Mouse (Mus musculus): Measurements from ENCODE around the gene Lmo7. TPM values are rescaled to one million over a fixed set of nuclear protein-coding genes. Genes with fewer than 3 reads are reported as not detected.
A peak's percentile ranks its signal among the peaks of the same experiment; 100 is the strongest.

The Lmo7 gene
- 1.7 and 1.8 TPM in 2 replicates for polyA plus RNA-seq (2016; fragmentation: Nextera tagmentation; extraction: Ambion mirVana)

DNA sequence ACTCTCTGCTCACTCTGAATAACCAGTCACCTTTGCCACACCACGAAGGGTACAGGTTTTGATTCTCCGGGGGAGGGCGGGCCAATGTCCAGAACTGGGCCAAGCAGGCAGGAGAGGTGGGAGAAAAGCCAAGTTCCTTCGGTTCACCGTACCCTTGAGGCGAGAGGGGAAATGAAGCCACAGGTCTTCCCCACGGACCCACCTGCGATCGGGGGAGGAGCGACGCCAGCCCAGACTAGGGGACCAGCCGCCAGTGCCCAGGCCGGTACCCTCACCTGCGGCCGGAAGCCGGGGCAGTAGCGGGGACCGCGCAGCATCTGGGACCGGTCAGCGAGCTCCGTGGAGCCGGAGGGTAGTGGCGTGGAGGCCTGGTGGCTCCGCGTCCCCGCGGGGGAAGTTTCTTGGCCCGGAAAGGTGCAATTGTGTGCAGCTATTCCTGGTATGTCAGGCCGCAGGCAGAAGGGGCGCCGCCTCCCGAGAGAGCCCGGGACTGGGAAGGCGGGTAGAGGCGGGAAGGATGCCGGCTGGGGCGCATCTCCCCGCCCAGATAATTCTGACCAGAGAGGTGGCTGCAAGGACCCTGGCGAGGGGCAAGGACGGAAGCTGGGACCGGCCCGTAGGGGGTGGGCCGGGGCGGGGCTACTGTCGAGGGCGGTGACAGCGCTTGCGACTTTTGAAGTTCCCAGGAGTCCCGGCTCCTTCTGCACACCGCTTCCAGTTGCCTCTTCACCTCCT is at the start of gene Lmo7, which contains the start of gene Gm9922:
Gene Lmo7 (plus strand): TSS at position 721 of the 735 bp plus-strand sequence.
Gene Gm9922 (minus strand): TSS at position 578 of the 735 bp plus-strand sequence.
- no peaks in the 10 kb centered on the region for H3K36me3 ChIP-seq
- no peaks in the 10 kb centered on the region for H3K9me3 ChIP-seq (replicated peaks)
- H3K27ac ChIP-seq (replicated peaks) = peak within 1 kb of the TSS; percentile 60; the same call in 1 of the 2 replicates
- H3K27me3 ChIP-seq (ENCODE audit: low read depth, poor library complexity, severe bottlenecking) = peaks cover 53% of the 10 kb centered on the region
- WGBS = under 1% methylated on average over 51 of the region's 51 CpGs
- peaks cover 20% of the 10 kb centered on the region for H3K4me1 ChIP-seq
- DNase-seq (ENCODE audit: low spot score) = peak; percentile 70
- peak within 1 kb of the TSS; percentile 74 for H3K4me3 ChIP-seq

DNA sequence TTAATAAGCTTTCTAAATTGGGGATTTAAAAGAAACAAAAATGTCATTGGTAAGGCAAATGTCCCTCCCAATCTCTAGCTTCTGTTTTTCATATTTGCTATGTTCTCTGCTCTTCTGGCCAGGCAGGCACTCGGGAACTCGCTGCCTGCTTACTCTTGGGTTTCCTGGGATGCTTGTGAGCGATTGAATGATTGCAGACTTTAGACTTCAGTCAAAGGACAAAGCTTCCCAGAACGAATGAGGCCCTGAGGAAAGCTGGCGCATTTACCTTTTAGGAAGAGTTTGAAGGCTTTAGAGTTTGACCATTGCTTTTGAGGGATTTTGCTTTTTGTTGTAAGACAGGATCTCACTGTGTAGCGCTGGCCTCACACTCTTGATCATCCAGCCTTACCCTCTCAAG is 42.1 kb upstream of the Lmo7 start:
- H3K36me3 ChIP-seq = peaks cover 16% of the 10 kb centered on the region; the same call in 1 of the 2 replicates
- WGBS = 88% methylated on average over 6 of the region's 6 CpGs
- no peak for DNase-seq (ENCODE audit: low spot score)
- no peaks in the 10 kb centered on the region for H3K4me1 ChIP-seq
- no peak overlapping the region for H3K27ac ChIP-seq (replicated peaks)
- no peaks in the 10 kb centered on the region for H3K27me3 ChIP-seq (ENCODE audit: low read depth, poor library complexity, severe bottlenecking)
- H3K9me3 ChIP-seq (replicated peaks) = no peaks in the 10 kb centered on the region
- H3K4me3 ChIP-seq = no peak overlapping the region

DNA sequence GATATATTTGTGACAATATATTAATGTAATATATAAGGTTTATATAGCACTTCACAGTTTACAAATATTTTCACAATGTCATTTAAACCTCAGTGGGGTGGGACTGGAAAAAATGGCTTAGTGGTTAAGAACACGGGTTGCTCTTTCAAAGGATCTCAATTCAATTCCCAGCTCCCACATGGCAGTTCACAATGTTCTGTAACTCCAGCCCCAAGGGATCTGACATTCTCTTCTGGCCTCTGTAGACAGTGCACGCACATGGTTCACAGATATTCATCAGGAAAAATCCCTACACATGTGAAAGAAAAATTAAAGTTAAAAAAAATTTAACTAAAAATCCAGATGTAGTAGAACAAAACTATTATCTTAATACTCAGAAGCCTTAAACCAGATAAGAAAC is 41.4 kb upstream of the Lmo7 start:
- DNase-seq (ENCODE audit: low spot score) = no peak
- WGBS = 86% methylated on average over 2 of the region's 2 CpGs

DNA sequence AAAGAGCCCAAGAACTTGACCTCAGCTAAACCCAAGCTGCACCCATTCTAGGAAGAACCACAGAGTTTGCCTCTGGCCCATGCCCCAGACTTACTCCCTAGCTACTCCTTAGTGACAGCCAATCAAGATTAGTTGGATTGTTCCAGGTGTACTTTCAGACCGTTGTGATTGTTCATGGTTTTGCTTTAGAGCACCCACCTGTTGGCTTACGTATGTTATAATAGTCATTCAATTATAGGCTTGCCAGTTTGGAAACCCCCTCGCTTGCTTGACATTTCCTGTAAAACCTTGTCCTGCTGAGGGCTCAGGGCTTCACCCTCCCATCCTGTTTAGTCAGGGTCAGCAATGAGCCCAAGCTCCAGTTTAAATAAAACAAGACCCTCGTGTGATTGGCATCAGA is 25.3 kb upstream of the Lmo7 start:
- no peak for DNase-seq (ENCODE audit: low spot score)
- Histone ChIP-seq H3K36me3 (no peaks in the 10 kb centered on the region), H3K9me3 (replicated peaks) (no peaks in the 10 kb centered on the region), H3K27ac (replicated peaks) (no peak overlapping the region), H3K4me1 (no peaks in the 10 kb centered on the region), H3K4me3 (no peak overlapping the region), H3K27me3 (ENCODE audit: low read depth, poor library complexity, severe bottlenecking) (no peaks in the 10 kb centered on the region)
- 84% methylated on average over 4 of the region's 4 CpGs for WGBS

More for the DNA sequence above, 41.4 kb upstream of the Lmo7 start:
- Histone ChIP-seq H3K4me3 (no peak overlapping the region), H3K9me3 (replicated peaks) (no peaks in the 10 kb centered on the region), H3K4me1 (no peaks in the 10 kb centered on the region), H3K36me3 (peaks cover 16% of the 10 kb centered on the region; the same call in 1 of the 2 replicates), H3K27ac (replicated peaks) (no peak overlapping the region), H3K27me3 (ENCODE audit: low read depth, poor library complexity, severe bottlenecking) (no peaks in the 10 kb centered on the region)

DNA sequence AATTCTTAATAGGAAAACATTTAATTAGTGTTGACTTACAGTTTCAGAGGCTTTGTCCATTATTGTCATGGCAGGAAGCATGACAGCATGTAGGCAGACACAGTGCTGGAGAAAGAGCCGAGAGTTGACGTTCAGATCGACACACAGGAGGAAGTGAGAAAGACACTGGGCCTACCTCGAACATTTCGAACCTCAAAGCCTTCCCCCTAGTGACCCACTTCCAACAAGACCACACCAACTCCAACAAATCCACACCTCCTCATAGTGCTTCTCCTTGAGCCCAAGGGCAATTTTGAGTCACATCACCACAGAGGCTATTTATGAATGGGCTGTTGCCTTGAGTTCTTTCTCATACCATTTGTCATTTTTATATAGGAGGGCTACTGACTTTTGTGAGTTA is 22.7 kb upstream of the Lmo7 start:
- H3K36me3 ChIP-seq = no peaks in the 10 kb centered on the region
- no peaks in the 10 kb centered on the region for H3K4me1 ChIP-seq
- DNase-seq (ENCODE audit: low spot score) = no peak
- no peak overlapping the region for H3K4me3 ChIP-seq
- H3K27me3 ChIP-seq (ENCODE audit: low read depth, poor library complexity, severe bottlenecking) = no peaks in the 10 kb centered on the region
- H3K27ac ChIP-seq (replicated peaks) = no peak overlapping the region
- no peaks in the 10 kb centered on the region for H3K9me3 ChIP-seq (replicated peaks)
- 96% methylated on average over 5 of the region's 5 CpGs for WGBS

- H3K9me3 ChIP-seq (replicated peaks) = no peaks in the 10 kb centered on the region
- no peak overlapping the region for H3K27ac ChIP-seq (replicated peaks)
- 53% methylated on average over 2 of the region's 2 CpGs for WGBS
- peaks cover 3% of the 10 kb centered on the region; the same call in 1 of the 2 replicates for H3K4me1 ChIP-seq
- H3K4me3 ChIP-seq = no peak overlapping the region
- H3K36me3 ChIP-seq = no peaks in the 10 kb centered on the region
- H3K27me3 ChIP-seq (ENCODE audit: low read depth, poor library complexity, severe bottlenecking) = no peaks in the 10 kb centered on the region
- DNase-seq (ENCODE audit: low spot score) = no peak
Observed at GRCm38 (mm10) chr14:101714414-101714813, 15.3 kb upstream of the Lmo7 start.

GRCm38 (mm10) chr14:101729972-101730692 is 375 bp downstream of the Lmo7 start:
- under 1% methylated on average over 28 of the region's 28 CpGs for WGBS
- Histone ChIP-seq H3K27me3 (ENCODE audit: low read depth, poor library complexity, severe bottlenecking) (peaks cover 53% of the 10 kb centered on the region), H3K4me1 (peaks cover 20% of the 10 kb centered on the region), H3K9me3 (replicated peaks) (no peaks in the 10 kb centered on the region), H3K36me3 (no peaks in the 10 kb centered on the region), H3K4me3 (peak overlapping the region; percentile 74), H3K27ac (replicated peaks) (peak overlapping the region; percentile 60; the same call in 1 of the 2 replicates)
- no peak for DNase-seq (ENCODE audit: low spot score)

DNA sequence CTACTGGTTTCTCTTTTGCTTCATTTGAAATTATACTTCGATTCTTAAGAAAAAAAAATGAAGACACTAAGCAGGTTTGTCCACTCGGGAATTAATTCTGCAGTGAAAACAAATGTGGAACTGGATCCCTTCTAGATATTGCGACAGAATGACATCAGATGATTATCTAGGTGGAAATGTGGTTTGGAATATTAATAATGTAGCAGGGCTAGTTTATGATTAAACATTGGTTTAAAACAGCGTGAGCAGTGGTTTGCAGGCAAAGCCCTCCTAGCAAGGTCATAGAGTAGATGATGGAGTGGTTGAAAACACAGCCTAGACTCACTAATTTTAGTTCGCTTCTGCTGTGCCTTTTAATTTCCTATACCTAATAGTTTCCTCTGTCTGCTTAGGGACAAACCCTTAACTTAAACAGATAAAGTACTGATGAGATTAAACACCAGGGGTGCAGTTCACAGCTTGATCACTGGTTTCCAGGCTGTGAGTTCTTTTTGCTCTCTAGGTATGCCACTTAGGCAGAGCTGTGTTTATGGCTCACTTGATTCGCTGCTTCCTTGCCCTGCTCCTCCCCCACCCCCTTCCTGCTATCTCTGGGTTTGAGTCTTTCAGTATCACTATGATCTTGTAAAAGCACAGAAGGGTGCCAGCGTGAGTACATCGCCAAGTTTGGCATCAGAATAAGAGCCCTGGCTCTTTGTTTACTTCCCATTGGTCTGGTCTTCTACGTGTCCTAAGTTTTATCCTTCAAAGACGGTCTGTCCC is 4.0 kb downstream of the Lmo7 start:
- no peak for DNase-seq (ENCODE audit: low spot score)
- Histone ChIP-seq H3K36me3 (no peaks in the 10 kb centered on the region), H3K9me3 (replicated peaks) (no peaks in the 10 kb centered on the region), H3K4me1 (peaks cover 20% of the 10 kb centered on the region), H3K27me3 (ENCODE audit: low read depth, poor library complexity, severe bottlenecking) (peaks cover 39% of the 10 kb centered on the region), H3K4me3 (no peak overlapping the region), H3K27ac (replicated peaks) (no peak overlapping the region)
- WGBS = 29% methylated on average over 10 of the region's 10 CpGs

- H3K27ac ChIP-seq (replicated peaks) = no peak overlapping the region
- H3K9me3 ChIP-seq (replicated peaks) = no peaks in the 10 kb centered on the region
- H3K27me3 ChIP-seq (ENCODE audit: low read depth, poor library complexity, severe bottlenecking) = 0 out of 2 replicates have a peak, but pooled peaks cover 4% of the 10 kb centered on the region
- H3K4me1 ChIP-seq = peaks cover 5% of the 10 kb centered on the region
- WGBS = 83% methylated on average over 4 of the region's 4 CpGs
- no peak for DNase-seq (ENCODE audit: low spot score)
- no peaks in the 10 kb centered on the region for H3K36me3 ChIP-seq
- H3K4me3 ChIP-seq = no peak overlapping the region
Observed at GRCm38 (mm10) chr14:101737501-101737900, 7.7 kb downstream of the Lmo7 start.

GRCm38 (mm10) chr14:101746635-101747034 is 16.9 kb downstream of the Lmo7 start:
- H3K36me3 ChIP-seq = no peaks in the 10 kb centered on the region
- H3K4me1 ChIP-seq = no peaks in the 10 kb centered on the region
- H3K27me3 ChIP-seq (ENCODE audit: low read depth, poor library complexity, severe bottlenecking) = no peaks in the 10 kb centered on the region
- no peak overlapping the region for H3K4me3 ChIP-seq
- WGBS = 87% methylated on average over 3 of the region's 3 CpGs
- H3K27ac ChIP-seq (replicated peaks) = no peak overlapping the region
- DNase-seq (ENCODE audit: low spot score) = no peak
- no peaks in the 10 kb centered on the region for H3K9me3 ChIP-seq (replicated peaks)

DNA sequence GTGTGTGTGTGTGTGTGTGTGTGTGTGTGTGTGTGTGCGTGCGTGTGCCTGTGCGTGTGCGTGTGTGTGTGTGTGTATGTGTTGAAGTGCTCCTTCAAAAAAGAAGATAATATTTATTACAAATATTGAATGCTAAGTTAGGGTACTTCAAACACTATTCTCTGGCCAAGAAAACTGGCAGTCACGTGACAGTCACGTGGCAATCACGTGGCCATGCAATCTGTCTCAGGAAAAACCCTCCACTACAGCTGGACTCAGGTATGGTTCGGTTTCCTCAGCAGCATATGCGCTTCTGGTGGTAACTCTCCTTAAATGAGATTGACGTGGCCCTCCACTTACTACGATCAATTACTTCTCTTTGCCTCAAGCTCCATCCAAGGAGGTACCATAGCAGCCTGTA is 18.1 kb downstream of the Lmo7 start:
- no peak for DNase-seq (ENCODE audit: low spot score)
- no peaks in the 10 kb centered on the region for H3K4me1 ChIP-seq
- H3K27me3 ChIP-seq (ENCODE audit: low read depth, poor library complexity, severe bottlenecking) = no peaks in the 10 kb centered on the region
- 92% methylated on average over 11 of the region's 11 CpGs for WGBS
- no peak overlapping the region for H3K27ac ChIP-seq (replicated peaks)
- H3K4me3 ChIP-seq = no peak overlapping the region
- H3K9me3 ChIP-seq (replicated peaks) = no peaks in the 10 kb centered on the region
- H3K36me3 ChIP-seq = no peaks in the 10 kb centered on the region

GRCm38 (mm10) chr14:101748436-101748835 is 18.7 kb downstream of the Lmo7 start:
- WGBS = 88% methylated on average over 7 of the region's 7 CpGs

More at GRCm38 (mm10) chr14:101748436-101748835, 18.7 kb downstream of the Lmo7 start:
- no peaks in the 10 kb centered on the region for H3K4me1 ChIP-seq
- no peaks in the 10 kb centered on the region for H3K9me3 ChIP-seq (replicated peaks)
- no peaks in the 10 kb centered on the region for H3K27me3 ChIP-seq (ENCODE audit: low read depth, poor library complexity, severe bottlenecking)
- no peak overlapping the region for H3K27ac ChIP-seq (replicated peaks)
- DNase-seq (ENCODE audit: low spot score) = no peak
- H3K36me3 ChIP-seq = no peaks in the 10 kb centered on the region
- no peak overlapping the region for H3K4me3 ChIP-seq

Measured in midbrain, embryonic 10.5 days (tissue).